Mouse (Mus musculus): ENCODE results near the gene Galk1. TPM values are rescaled to one million over a fixed set of nuclear protein-coding genes. Genes with fewer than 3 reads are reported as not detected.

The Galk1 gene
- polyA plus RNA-seq, 1 experiment from 2014 or later: 137 TPM

DNA sequence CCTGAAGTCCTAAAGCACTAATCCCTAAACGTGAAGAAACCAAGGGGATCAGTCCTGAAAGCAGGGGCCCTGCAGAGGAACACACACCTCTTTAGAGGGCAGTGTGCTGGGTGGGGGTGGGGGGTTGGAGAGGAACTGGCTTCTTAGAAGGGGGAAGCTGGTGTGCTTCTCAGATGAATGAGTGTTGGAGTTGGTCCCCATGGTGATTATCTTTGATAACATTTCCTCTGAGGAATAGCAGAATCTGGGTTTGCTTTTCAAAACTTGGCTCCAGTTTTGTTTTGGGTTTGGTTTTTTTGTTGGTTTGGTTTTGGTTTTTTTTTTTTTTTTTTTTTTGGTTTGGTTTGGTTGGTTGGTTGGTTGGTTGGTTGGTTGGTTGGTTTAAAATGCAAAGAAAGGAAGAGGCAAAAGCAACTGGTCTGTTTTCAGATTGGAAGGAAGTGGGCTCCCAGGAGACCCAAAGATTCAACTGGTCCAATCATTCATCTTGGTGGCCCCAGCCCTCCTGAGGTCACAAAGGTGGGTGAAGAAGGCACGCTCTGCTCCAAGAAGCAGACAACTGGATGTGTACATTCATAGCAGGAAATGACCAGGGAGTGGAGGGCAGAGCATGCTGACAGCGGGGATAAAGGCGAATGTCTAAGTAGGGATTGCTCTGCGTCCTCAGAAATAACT lies 43.7 kb downstream of the Galk1 start:
- WGBS (ENCODE audit: insufficient replicate concordance): 50% methylated on average over 5 of the region's 5 CpGs
- Histone ChIP-seq H3K27ac (ENCODE audit: low read depth, low read length) (no peak overlapping the region), H3K36me3 (ENCODE audit: control insufficient read depth, insufficient read depth, low read length) (peaks cover 26% of the 10 kb centered on the region), H3K4me3 (ENCODE audit: low read depth, low read length) (no peak overlapping the region), H3K4me1 (ENCODE audit: control insufficient read depth, insufficient read depth, low read length) (peaks cover 12% of the 10 kb centered on the region), H3K4me2 (no peak overlapping the region), H3K9me3 (replicated peaks; ENCODE audit: control insufficient read depth, low read length) (no peaks in the 10 kb centered on the region), H3K27me3 (ENCODE audit: control insufficient read depth, insufficient read depth, low read length) (peaks cover 7% of the 10 kb centered on the region), H3K9ac (ENCODE audit: low read depth, low read length) (no peak overlapping the region)
- no peak for ATAC-seq (replicated peaks; ENCODE audit: insufficient number of reproducible peaks, low FRiP score, low TSS enrichment)

DNA sequence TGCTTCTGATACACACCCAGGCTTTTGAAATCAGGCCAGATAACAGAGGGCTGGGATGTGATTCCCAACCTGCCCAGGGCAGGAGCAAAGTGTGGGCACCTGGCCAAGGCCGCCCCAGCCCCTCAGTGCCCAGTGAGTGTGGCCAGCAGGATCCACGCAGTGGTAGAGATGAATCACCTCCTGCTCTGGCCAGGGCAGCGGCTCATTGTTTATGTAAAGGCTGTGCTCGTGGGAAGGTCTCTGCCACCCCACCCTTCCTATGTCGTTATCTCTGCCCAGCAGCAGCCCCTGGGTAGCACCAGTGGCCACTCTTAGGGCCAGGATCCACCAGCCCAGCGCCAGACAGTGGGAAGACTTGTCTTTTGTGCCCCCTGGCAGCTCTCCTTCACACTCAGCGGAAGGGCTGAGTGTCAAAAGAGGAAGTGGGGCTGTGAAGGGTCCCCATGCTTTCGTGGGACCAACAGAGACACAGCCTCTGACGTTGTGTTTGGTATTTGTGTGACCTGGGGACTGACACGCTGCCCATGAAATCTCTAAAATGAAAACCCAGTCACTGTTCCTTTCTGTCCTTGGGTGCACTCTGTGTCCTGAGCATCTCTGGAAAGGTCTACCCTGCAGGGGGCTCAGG lies 47.4 kb downstream of the Galk1 start:
- H3K36me3 ChIP-seq (ENCODE audit: control insufficient read depth, insufficient read depth, low read length): peaks cover 48% of the 10 kb centered on the region
- peak; percentile 47 for ATAC-seq (replicated peaks; ENCODE audit: insufficient number of reproducible peaks, low FRiP score, low TSS enrichment)
- H3K4me2 ChIP-seq: no peak overlapping the region
- H3K4me3 ChIP-seq (ENCODE audit: low read depth, low read length): no peak overlapping the region
- H3K27me3 ChIP-seq (ENCODE audit: control insufficient read depth, insufficient read depth, low read length): no peaks in the 10 kb centered on the region
- H3K27ac ChIP-seq (ENCODE audit: low read depth, low read length): peak overlapping the region; percentile 59; the same call in 1 of the 2 replicates
- no peaks in the 10 kb centered on the region for H3K9me3 ChIP-seq (replicated peaks; ENCODE audit: control insufficient read depth, low read length)
- 0 out of 2 replicates have a peak overlapping the region, but pooled peaks have one; percentile 10 for H3K9ac ChIP-seq (ENCODE audit: low read depth, low read length)
- WGBS (ENCODE audit: insufficient replicate concordance): 70% methylated on average over 10 of the region's 10 CpGs
- H3K4me1 ChIP-seq (ENCODE audit: control insufficient read depth, insufficient read depth, low read length): peaks cover 12% of the 10 kb centered on the region

DNA sequence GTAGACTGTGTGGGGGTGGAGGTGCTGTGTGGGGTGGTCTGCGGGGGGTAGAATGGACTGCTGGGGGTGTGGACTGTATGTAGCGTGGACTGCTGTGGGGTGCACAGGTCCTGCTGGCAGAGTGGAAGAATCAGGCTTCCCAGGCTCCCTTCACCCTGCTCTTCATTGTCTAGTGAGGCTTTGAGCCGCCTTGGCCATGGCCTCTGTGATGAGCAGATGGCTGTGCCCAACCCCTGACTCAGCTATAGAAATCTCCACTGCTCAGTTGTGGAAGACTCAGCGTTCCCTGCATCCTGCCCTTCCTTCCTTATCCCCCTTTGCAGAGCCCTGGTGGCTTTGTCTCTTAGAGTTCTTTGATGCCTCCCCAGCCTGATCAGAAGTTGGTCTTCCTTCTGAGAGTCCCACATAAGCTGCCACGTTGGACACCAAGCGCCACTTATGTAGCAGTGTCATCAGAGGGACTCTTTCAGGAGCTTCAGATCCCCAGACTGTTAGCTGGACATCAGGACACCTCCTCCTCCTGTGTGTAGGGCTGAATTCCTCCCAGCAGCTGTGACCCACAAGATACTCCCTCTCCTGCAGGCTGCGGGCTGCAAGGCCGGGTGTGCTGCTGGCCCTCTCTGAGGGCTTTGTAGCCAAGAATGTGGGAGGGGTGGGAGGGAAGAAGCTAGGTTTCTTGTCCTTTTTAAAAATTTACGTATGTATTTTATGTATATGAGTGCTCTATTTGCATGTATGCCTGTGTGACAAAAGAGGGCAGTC lies 49.7 kb downstream of the Galk1 start:
- no peak overlapping the region for H3K4me3 ChIP-seq (ENCODE audit: low read depth, low read length)
- no peak for ATAC-seq (replicated peaks; ENCODE audit: insufficient number of reproducible peaks, low FRiP score, low TSS enrichment)
- no peak overlapping the region for H3K9ac ChIP-seq (ENCODE audit: low read depth, low read length)
- peaks cover 50% of the 10 kb centered on the region for H3K36me3 ChIP-seq (ENCODE audit: control insufficient read depth, insufficient read depth, low read length)
- H3K27me3 ChIP-seq (ENCODE audit: control insufficient read depth, insufficient read depth, low read length): no peaks in the 10 kb centered on the region
- H3K27ac ChIP-seq (ENCODE audit: low read depth, low read length): no peak overlapping the region
- no peaks in the 10 kb centered on the region for H3K9me3 ChIP-seq (replicated peaks; ENCODE audit: control insufficient read depth, low read length)
- H3K4me1 ChIP-seq (ENCODE audit: control insufficient read depth, insufficient read depth, low read length): peaks cover 8% of the 10 kb centered on the region
- no peak overlapping the region for H3K4me2 ChIP-seq
- WGBS (ENCODE audit: insufficient replicate concordance): 85% methylated on average over 9 of the region's 9 CpGs

DNA sequence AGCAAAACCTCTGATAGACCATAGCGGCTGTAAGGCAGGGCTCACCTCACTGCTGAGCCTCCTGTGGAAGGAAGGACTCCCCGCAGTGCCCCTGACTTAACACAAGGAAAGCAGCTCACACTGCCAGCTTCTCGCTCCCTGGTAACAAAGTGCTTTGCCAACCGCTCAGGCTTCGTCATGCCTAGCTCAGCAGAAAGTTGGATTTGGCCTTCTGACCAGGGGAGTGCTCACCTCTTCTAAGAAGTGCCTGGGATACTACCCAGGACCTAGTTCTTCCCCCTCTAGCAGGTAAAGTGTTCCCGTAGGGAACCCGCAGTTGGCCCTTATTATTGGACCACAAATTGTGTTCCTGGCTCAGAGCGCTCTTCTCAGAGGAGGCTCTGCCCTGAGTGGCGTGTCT lies 53.5 kb downstream of the Galk1 start:
- Histone ChIP-seq H3K4me3 (ENCODE audit: low read depth, low read length) (no peak overlapping the region), H3K36me3 (ENCODE audit: control insufficient read depth, insufficient read depth, low read length) (peaks cover 34% of the 10 kb centered on the region), H3K9me3 (replicated peaks; ENCODE audit: control insufficient read depth, low read length) (no peaks in the 10 kb centered on the region), H3K4me2 (no peak overlapping the region), H3K9ac (ENCODE audit: low read depth, low read length) (no peak overlapping the region), H3K27ac (ENCODE audit: low read depth, low read length) (no peak overlapping the region), H3K27me3 (ENCODE audit: control insufficient read depth, insufficient read depth, low read length) (no peaks in the 10 kb centered on the region), H3K4me1 (ENCODE audit: control insufficient read depth, insufficient read depth, low read length) (no peaks in the 10 kb centered on the region)
- WGBS (ENCODE audit: insufficient replicate concordance): 93% methylated on average over 9 of the region's 9 CpGs
- ATAC-seq (replicated peaks; ENCODE audit: insufficient number of reproducible peaks, low FRiP score, low TSS enrichment): no peak

Other genes with a start within 250 kb of the Galk1 start
- gene Tmem94, start 247.3 kb downstream of the Galk1 start, polyA plus RNA-seq (2014; fragmentation: Nextera tagmentation; extraction: Ambion mirVana): 22.9 and 25.1 TPM in 2 replicates
- 17.4 and 18.1 TPM in 2 replicates for gene Caskin2, start 199.1 kb downstream of the Galk1 start, polyA plus RNA-seq (2014; fragmentation: Nextera tagmentation; extraction: Ambion mirVana)
- 20.8 TPM in 2 replicates for gene Tsen54, start 198.0 kb downstream of the Galk1 start, polyA plus RNA-seq (2014; fragmentation: Nextera tagmentation; extraction: Ambion mirVana)
- gene Llgl2, start 188.7 kb downstream of the Galk1 start, polyA plus RNA-seq (2014; fragmentation: Nextera tagmentation; extraction: Ambion mirVana): 21.5 and 22.4 TPM in 2 replicates
- 0.06 and 0.39 TPM in 2 replicates for gene Myo15b, start 154.3 kb downstream of the Galk1 start, polyA plus RNA-seq (2014; fragmentation: Nextera tagmentation; extraction: Ambion mirVana)
- gene Smim5, start 112.8 kb downstream of the Galk1 start, polyA plus RNA-seq (2014; fragmentation: Nextera tagmentation; extraction: Ambion mirVana): 19.6 and 21.8 TPM in 2 replicates
- gene Smim6, start 100.7 kb downstream of the Galk1 start, polyA plus RNA-seq (2014; fragmentation: Nextera tagmentation; extraction: Ambion mirVana): 0.46 and 1.2 TPM in 2 replicates
- 27.9 and 28.3 TPM in 2 replicates for gene Sap30bp, start 79.4 kb downstream of the Galk1 start, polyA plus RNA-seq (2014; fragmentation: Nextera tagmentation; extraction: Ambion mirVana)
- 12.3 and 13.0 TPM in 2 replicates for gene Recql5, start 79.2 kb downstream of the Galk1 start, polyA plus RNA-seq (2014; fragmentation: Nextera tagmentation; extraction: Ambion mirVana)
- 0.51 and 0.80 TPM in 2 replicates for gene Itgb4, start 38.0 kb downstream of the Galk1 start, polyA plus RNA-seq (2014; fragmentation: Nextera tagmentation; extraction: Ambion mirVana)
- gene H3f3b, start 15.2 kb upstream of the Galk1 start, polyA plus RNA-seq (2014; fragmentation: Nextera tagmentation; extraction: Ambion mirVana): 734 and 757 TPM in 2 replicates
- 18.7 and 20.0 TPM in 2 replicates for gene Unk, start 17.6 kb upstream of the Galk1 start, polyA plus RNA-seq (2014; fragmentation: Nextera tagmentation; extraction: Ambion mirVana)
- gene Unc13d, start 65.2 kb upstream of the Galk1 start, polyA plus RNA-seq (2014; fragmentation: Nextera tagmentation; extraction: Ambion mirVana): 2.3 and 2.6 TPM in 2 replicates
- gene Wbp2, start 74.3 kb upstream of the Galk1 start, polyA plus RNA-seq (2014; fragmentation: Nextera tagmentation; extraction: Ambion mirVana): 129 and 144 TPM in 2 replicates
- gene Trim47, start 114.5 kb upstream of the Galk1 start, polyA plus RNA-seq (2014; fragmentation: Nextera tagmentation; extraction: Ambion mirVana): 38.3 and 40.2 TPM in 2 replicates
- gene Trim65, start 118.4 kb upstream of the Galk1 start, polyA plus RNA-seq (2014; fragmentation: Nextera tagmentation; extraction: Ambion mirVana): 3.9 and 4.5 TPM in 2 replicates
- 109 and 116 TPM in 2 replicates for gene Mrpl38, start 126.1 kb upstream of the Galk1 start, polyA plus RNA-seq (2014; fragmentation: Nextera tagmentation; extraction: Ambion mirVana)
- gene Fbf1, start 155.4 kb upstream of the Galk1 start, polyA plus RNA-seq (2014; fragmentation: Nextera tagmentation; extraction: Ambion mirVana): 20.3 and 20.6 TPM in 2 replicates
- 74.0 and 76.4 TPM in 2 replicates for gene Ten1, start 186.1 kb upstream of the Galk1 start, polyA plus RNA-seq (2014; fragmentation: Nextera tagmentation; extraction: Ambion mirVana)
- 29.3 and 32.3 TPM in 2 replicates for gene Acox1, start 186.3 kb upstream of the Galk1 start, polyA plus RNA-seq (2014; fragmentation: Nextera tagmentation; extraction: Ambion mirVana)
- gene Evpl, start 225.4 kb upstream of the Galk1 start, polyA plus RNA-seq (2014; fragmentation: Nextera tagmentation; extraction: Ambion mirVana): 0.26 and 0.31 TPM in 2 replicates

Data from heart, embryonic 11.5 days (tissue).